Mouse (Mus musculus): ENCODE results near the gene Ykt6. TPM values are rescaled to one million over a fixed set of nuclear protein-coding genes. Genes with fewer than 3 reads are reported as not detected.
"Not testable (repeated sequence)": the region's sequence is repeated elsewhere in the genome, so short reads cannot be mapped to it uniquely, and the experiment has no call there.

Ykt6 gene
- polyA plus RNA-seq, 1 experiment from 2014 or later, result 16.8 TPM

GRCm38 (mm10) chr11:5915429-5916177 is 39.9 kb upstream of the Ykt6 start:
- Histone ChIP-seq H3K9ac (ENCODE audit: low read depth, low read length) (no peak overlapping the region), H3K27ac (ENCODE audit: low read length) (no peak overlapping the region), H3K4me3 (ENCODE audit: low read depth, low read length) (no peak overlapping the region)

GRCm38 (mm10) chr11:5916178-5916548 is 39.3 kb upstream of the Ykt6 start:
- Histone ChIP-seq H3K4me2 (ENCODE audit: low read depth, low read length) (no peak overlapping the region), H3K9me3 (replicated peaks; ENCODE audit: control insufficient read depth, low read length) (no peaks in the 10 kb centered on the region), H3K27ac (ENCODE audit: low read length) (no peak overlapping the region), H3K4me1 (ENCODE audit: control insufficient read depth, low read depth, low read length) (peaks cover 6% of the 10 kb centered on the region), H3K4me3 (ENCODE audit: low read depth, low read length) (no peak overlapping the region), H3K9ac (ENCODE audit: low read depth, low read length) (no peak overlapping the region), H3K27me3 (ENCODE audit: control insufficient read depth, insufficient read depth, low read depth, low read length) (no peaks in the 10 kb centered on the region), H3K36me3 (ENCODE audit: control insufficient read depth, insufficient read depth) (no peaks in the 10 kb centered on the region)
- no peak for ATAC-seq (ENCODE audit: low read depth)
- WGBS (ENCODE audit: insufficient replicate concordance), result 56% methylated on average over 8 of the region's 8 CpGs

More at GRCm38 (mm10) chr11:5915429-5916177, 39.9 kb upstream of the Ykt6 start:
- ATAC-seq (ENCODE audit: low read depth), result no peak
- no peak overlapping the region for H3K4me2 ChIP-seq (ENCODE audit: low read depth, low read length)
- H3K27me3 ChIP-seq (ENCODE audit: control insufficient read depth, insufficient read depth, low read depth, low read length), result no peaks in the 10 kb centered on the region
- no peaks in the 10 kb centered on the region for H3K9me3 ChIP-seq (replicated peaks; ENCODE audit: control insufficient read depth, low read length)
- H3K36me3 ChIP-seq (ENCODE audit: control insufficient read depth, insufficient read depth), result no peaks in the 10 kb centered on the region
- peaks cover 6% of the 10 kb centered on the region for H3K4me1 ChIP-seq (ENCODE audit: control insufficient read depth, low read depth, low read length)
- WGBS (ENCODE audit: insufficient replicate concordance), result 38% methylated on average over 5 of the region's 5 CpGs

GRCm38 (mm10) chr11:5918111-5918510 is 37.4 kb upstream of the Ykt6 start:
- Histone ChIP-seq H3K36me3 (ENCODE audit: control insufficient read depth, insufficient read depth) (no peaks in the 10 kb centered on the region), H3K9me3 (replicated peaks; ENCODE audit: control insufficient read depth, low read length) (no peaks in the 10 kb centered on the region), H3K9ac (ENCODE audit: low read depth, low read length) (no peak overlapping the region), H3K4me3 (ENCODE audit: low read depth, low read length) (no peak overlapping the region), H3K27ac (ENCODE audit: low read length) (no peak overlapping the region), H3K4me2 (ENCODE audit: low read depth, low read length) (no peak overlapping the region), H3K27me3 (ENCODE audit: control insufficient read depth, insufficient read depth, low read depth, low read length) (no peaks in the 10 kb centered on the region; the same call in 1 of the 2 replicates), H3K4me1 (ENCODE audit: control insufficient read depth, low read depth, low read length) (peaks cover 6% of the 10 kb centered on the region)
- no peak for ATAC-seq (ENCODE audit: low read depth)
- 27% methylated on average over 2 of the region's 2 CpGs for WGBS (ENCODE audit: insufficient replicate concordance)

GRCm38 (mm10) chr11:5919606-5920005 is 35.9 kb upstream of the Ykt6 start:
- 69% methylated on average over 4 of the region's 4 CpGs for WGBS (ENCODE audit: insufficient replicate concordance)
- peak; percentile 90 for ATAC-seq (ENCODE audit: low read depth)

GRCm38 (mm10) chr11:5920323-5920960 is 35.1 kb upstream of the Ykt6 start:
- no peak overlapping the region for H3K4me2 ChIP-seq (ENCODE audit: low read depth, low read length)
- H3K9ac ChIP-seq (ENCODE audit: low read depth, low read length), result no peak overlapping the region
- no peaks in the 10 kb centered on the region for H3K9me3 ChIP-seq (replicated peaks; ENCODE audit: control insufficient read depth, low read length)
- H3K27me3 ChIP-seq (ENCODE audit: control insufficient read depth, insufficient read depth, low read depth, low read length), result no peaks in the 10 kb centered on the region; the same call in 1 of the 2 replicates
- 37% methylated on average over 17 of the region's 17 CpGs for WGBS (ENCODE audit: insufficient replicate concordance)
- no peaks in the 10 kb centered on the region for H3K36me3 ChIP-seq (ENCODE audit: control insufficient read depth, insufficient read depth)
- peak overlapping the region; percentile 50 for H3K27ac ChIP-seq (ENCODE audit: low read length)
- peak; percentile 68 for ATAC-seq (ENCODE audit: low read depth)
- H3K4me3 ChIP-seq (ENCODE audit: low read depth, low read length), result no peak overlapping the region
- peaks cover 6% of the 10 kb centered on the region for H3K4me1 ChIP-seq (ENCODE audit: control insufficient read depth, low read depth, low read length)

More at GRCm38 (mm10) chr11:5919606-5920005, 35.9 kb upstream of the Ykt6 start:
- no peaks in the 10 kb centered on the region; the same call in 1 of the 2 replicates for H3K27me3 ChIP-seq (ENCODE audit: control insufficient read depth, insufficient read depth, low read depth, low read length)
- H3K4me1 ChIP-seq (ENCODE audit: control insufficient read depth, low read depth, low read length), result peaks cover 6% of the 10 kb centered on the region
- H3K27ac ChIP-seq (ENCODE audit: low read length), result peak overlapping the region; percentile 50
- no peaks in the 10 kb centered on the region for H3K36me3 ChIP-seq (ENCODE audit: control insufficient read depth, insufficient read depth)
- no peaks in the 10 kb centered on the region for H3K9me3 ChIP-seq (replicated peaks; ENCODE audit: control insufficient read depth, low read length)
- H3K4me3 ChIP-seq (ENCODE audit: low read depth, low read length), result no peak overlapping the region
- no peak overlapping the region for H3K9ac ChIP-seq (ENCODE audit: low read depth, low read length)
- no peak overlapping the region; the same call in 1 of the 2 replicates for H3K4me2 ChIP-seq (ENCODE audit: low read depth, low read length)

GRCm38 (mm10) chr11:5924699-5925098 is 30.8 kb upstream of the Ykt6 start:
- Histone ChIP-seq H3K9me3 (replicated peaks; ENCODE audit: control insufficient read depth, low read length) (no peaks in the 10 kb centered on the region), H3K27ac (ENCODE audit: low read length) (no peak overlapping the region), H3K4me1 (ENCODE audit: control insufficient read depth, low read depth, low read length) (peaks cover 6% of the 10 kb centered on the region), H3K4me2 (ENCODE audit: low read depth, low read length) (no peak overlapping the region), H3K9ac (ENCODE audit: low read depth, low read length) (no peak overlapping the region), H3K4me3 (ENCODE audit: low read depth, low read length) (no peak overlapping the region), H3K27me3 (ENCODE audit: control insufficient read depth, insufficient read depth, low read depth, low read length) (no peaks in the 10 kb centered on the region; the same call in 1 of the 2 replicates), H3K36me3 (ENCODE audit: control insufficient read depth, insufficient read depth) (no peaks in the 10 kb centered on the region)
- no peak for ATAC-seq (ENCODE audit: low read depth)
- 63% methylated on average over 8 of the region's 8 CpGs for WGBS (ENCODE audit: insufficient replicate concordance)

GRCm38 (mm10) chr11:5926696-5927220 is 28.7 kb upstream of the Ykt6 start:
- no peak overlapping the region for H3K4me3 ChIP-seq (ENCODE audit: low read depth, low read length)
- no peak overlapping the region for H3K4me2 ChIP-seq (ENCODE audit: low read depth, low read length)
- no peaks in the 10 kb centered on the region for H3K9me3 ChIP-seq (replicated peaks; ENCODE audit: control insufficient read depth, low read length)
- 60% methylated on average over 3 of the region's 3 CpGs for WGBS (ENCODE audit: insufficient replicate concordance)
- no peaks in the 10 kb centered on the region for H3K4me1 ChIP-seq (ENCODE audit: control insufficient read depth, low read depth, low read length)
- H3K9ac ChIP-seq (ENCODE audit: low read depth, low read length), result no peak overlapping the region
- H3K27me3 ChIP-seq (ENCODE audit: control insufficient read depth, insufficient read depth, low read depth, low read length), result no peaks in the 10 kb centered on the region
- H3K36me3 ChIP-seq (ENCODE audit: control insufficient read depth, insufficient read depth), result no peaks in the 10 kb centered on the region
- no peak for ATAC-seq (ENCODE audit: low read depth)
- H3K27ac ChIP-seq (ENCODE audit: low read length), result no peak overlapping the region

- Histone ChIP-seq H3K36me3 (ENCODE audit: control insufficient read depth, insufficient read depth) (no peaks in the 10 kb centered on the region), H3K27ac (ENCODE audit: low read length) (no peak overlapping the region), H3K9me3 (replicated peaks; ENCODE audit: control insufficient read depth, low read length) (no peaks in the 10 kb centered on the region), H3K4me2 (ENCODE audit: low read depth, low read length) (no peak overlapping the region), H3K27me3 (ENCODE audit: control insufficient read depth, insufficient read depth, low read depth, low read length) (no peaks in the 10 kb centered on the region), H3K4me1 (ENCODE audit: control insufficient read depth, low read depth, low read length) (no peaks in the 10 kb centered on the region), H3K9ac (ENCODE audit: low read depth, low read length) (no peak overlapping the region), H3K4me3 (ENCODE audit: low read depth, low read length) (no peak overlapping the region)
- ATAC-seq (ENCODE audit: low read depth), result no peak
- 52% methylated on average over 1 of the region's 1 CpGs for WGBS (ENCODE audit: insufficient replicate concordance)
These were observed 24.9 kb upstream of the Ykt6 start for GRCm38 (mm10) chr11:5930578-5930977.

GRCm38 (mm10) chr11:5931947-5932346 is 23.5 kb upstream of the Ykt6 start:
- H3K4me2 ChIP-seq (ENCODE audit: low read depth, low read length); H3K36me3 ChIP-seq (ENCODE audit: control insufficient read depth, insufficient read depth); H3K4me1 ChIP-seq (ENCODE audit: control insufficient read depth, low read depth, low read length); H3K4me3 ChIP-seq (ENCODE audit: low read depth, low read length); H3K27me3 ChIP-seq (ENCODE audit: control insufficient read depth, insufficient read depth, low read depth, low read length); ATAC-seq (ENCODE audit: low read depth); H3K9ac ChIP-seq (ENCODE audit: low read depth, low read length); H3K9me3 ChIP-seq (replicated peaks; ENCODE audit: control insufficient read depth, low read length); H3K27ac ChIP-seq (ENCODE audit: low read length): not testable (repeated sequence)
- WGBS (ENCODE audit: insufficient replicate concordance), result 75% methylated on average over 6 of the region's 6 CpGs

All from liver, embryonic 16.5 days (tissue).